Mouse (Mus musculus) layer of hippocampus, adult 2 months (tissue): Measurements from ENCODE around the gene Hmga1. TPM values are rescaled to one million over a fixed set of nuclear protein-coding genes. Genes with fewer than 3 reads are reported as not detected.

Experiments
- DNase-seq, 2 experiments: peaks; one replicate each; pipeline ENCODE4 v3.0.0; 2022; ENCODE audit warnings: low spot score in 2 of 2
- H3K27ac ChIP-seq: fragments of 200-600 bp; 2 replicates; pipeline ENCODE4 v1.8.1; 2022
- H3K4me3 ChIP-seq: fragments of 200-600 bp; 2 replicates; pipeline ENCODE4 v1.8.1; 2022; ENCODE audit warnings: mild to moderate bottlenecking
- CTCF ChIP-seq: fragments of 200-600 bp; conservative IDR thresholded peaks from 2 replicates; pipeline ENCODE4 v1.8.1; 2022; ENCODE audit warnings: antibody characterized with exemption, mild to moderate bottlenecking, moderate library complexity
- total RNA-seq, 2 experiments: library from RNA; stranded (reverse); gene quantifications; 2 replicates each; pipeline ENCODE4 v1.2.3; 2021

The Hmga1 gene
- total RNA-seq, 2 experiments from 2014 or later, result 30.5 to 38.2 TPM

DNA sequence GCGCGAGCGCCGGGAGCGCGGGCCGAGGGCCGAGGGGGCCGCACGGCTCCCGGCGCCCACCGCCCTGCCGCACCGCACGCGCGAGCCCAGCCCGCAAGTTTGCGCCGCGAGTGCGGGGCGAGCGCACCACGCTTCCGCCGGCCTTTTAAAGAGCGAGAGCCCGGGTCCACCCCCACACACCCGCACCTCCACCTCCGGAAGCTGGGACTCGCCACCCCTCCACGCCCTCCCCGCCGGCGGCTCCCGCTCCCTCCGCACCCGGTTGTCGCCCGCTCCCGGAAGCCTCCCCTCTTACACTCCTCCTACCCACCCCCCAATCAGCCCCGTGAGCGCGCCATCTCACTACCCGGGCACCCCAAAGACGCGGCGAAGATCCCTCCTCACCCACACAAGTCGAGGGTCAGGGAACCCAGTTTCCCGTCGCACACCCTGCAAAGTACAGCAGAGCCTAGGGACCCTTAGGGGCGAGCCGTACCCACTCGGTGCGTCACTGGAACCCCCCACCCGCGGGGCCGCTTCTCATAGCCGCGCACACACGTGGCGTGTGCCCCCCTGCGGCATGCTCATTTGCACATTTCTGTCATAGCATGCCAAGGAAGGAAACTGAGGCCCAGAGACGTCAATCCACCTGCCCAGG is 42.9 kb upstream of the Hmga1 start:
- peak in 1 of 2 experiments; percentile 6 for DNase-seq
- peak overlapping the region; percentile 48 for H3K4me3 ChIP-seq
- H3K27ac ChIP-seq, result no peak overlapping the region
- TF ChIP-seq CTCF, result no peak

DNA sequence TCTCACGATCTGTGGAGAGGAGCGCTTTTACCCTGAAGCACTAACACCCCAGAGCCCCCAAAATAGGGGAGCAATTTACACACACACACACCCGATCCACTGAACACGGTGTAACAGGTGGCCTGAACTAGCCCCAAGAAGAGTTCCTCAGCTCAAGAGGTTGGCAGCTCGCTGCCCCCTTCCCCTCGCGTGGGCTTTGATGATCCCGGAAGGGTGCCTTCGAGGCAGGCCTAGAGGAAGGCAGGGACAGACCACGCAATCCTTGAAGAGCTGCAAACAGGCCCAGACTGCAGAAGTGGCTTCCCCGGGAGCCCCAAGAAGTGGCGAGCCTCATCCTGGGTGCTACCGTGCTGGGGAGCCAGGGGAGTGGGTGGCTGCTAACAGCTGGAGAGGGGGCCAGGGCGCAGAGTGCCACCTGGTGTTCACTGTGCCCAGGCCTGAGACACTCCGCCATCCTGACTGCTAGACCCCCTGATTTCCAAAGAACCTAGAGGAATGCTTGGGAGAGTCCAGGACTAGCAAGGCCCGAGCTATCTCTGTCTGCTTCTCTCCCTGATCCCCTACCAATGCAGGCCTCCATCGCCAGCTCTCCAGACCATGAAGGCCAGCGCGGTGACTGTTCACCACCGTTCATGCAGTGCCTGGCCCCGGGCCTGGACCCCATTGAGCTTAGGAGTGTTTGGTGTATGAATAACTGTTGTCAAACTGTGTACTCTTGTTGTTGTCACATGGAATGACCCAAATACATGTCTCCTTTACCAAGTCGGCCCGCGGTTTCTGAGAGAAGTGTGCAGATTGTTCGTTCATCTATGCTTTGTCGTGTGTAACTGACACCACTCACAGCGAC is 42.2 kb upstream of the Hmga1 start:
- no peak for DNase-seq
- Histone ChIP-seq H3K4me3 (no peak overlapping the region), H3K27ac (no peak overlapping the region)
- peak; percentile 63 for TF ChIP-seq CTCF

DNA sequence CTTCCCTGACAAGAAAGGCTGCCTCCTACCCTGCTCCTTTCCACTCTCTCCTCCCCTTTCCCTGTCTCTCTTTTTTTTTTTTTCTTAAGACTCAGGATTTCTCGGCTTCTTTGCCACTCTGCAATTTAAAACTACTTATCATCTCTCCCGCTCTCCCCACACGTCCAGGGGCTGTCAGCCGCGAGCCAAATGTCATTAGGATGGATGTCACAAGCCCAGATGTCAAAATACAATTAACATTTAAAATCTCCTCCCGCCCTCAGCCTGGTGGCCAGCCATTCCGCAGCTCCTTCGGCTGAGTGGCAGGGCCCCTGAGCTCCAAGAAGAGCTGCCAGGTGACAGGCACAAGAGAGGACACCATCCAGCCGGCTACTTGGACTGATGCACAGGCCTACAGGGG is 38.0 kb upstream of the Hmga1 start:
- DNase-seq, result no peak
- no peak for TF ChIP-seq CTCF
- Histone ChIP-seq H3K4me3 (no peak overlapping the region), H3K27ac (no peak overlapping the region)

DNA sequence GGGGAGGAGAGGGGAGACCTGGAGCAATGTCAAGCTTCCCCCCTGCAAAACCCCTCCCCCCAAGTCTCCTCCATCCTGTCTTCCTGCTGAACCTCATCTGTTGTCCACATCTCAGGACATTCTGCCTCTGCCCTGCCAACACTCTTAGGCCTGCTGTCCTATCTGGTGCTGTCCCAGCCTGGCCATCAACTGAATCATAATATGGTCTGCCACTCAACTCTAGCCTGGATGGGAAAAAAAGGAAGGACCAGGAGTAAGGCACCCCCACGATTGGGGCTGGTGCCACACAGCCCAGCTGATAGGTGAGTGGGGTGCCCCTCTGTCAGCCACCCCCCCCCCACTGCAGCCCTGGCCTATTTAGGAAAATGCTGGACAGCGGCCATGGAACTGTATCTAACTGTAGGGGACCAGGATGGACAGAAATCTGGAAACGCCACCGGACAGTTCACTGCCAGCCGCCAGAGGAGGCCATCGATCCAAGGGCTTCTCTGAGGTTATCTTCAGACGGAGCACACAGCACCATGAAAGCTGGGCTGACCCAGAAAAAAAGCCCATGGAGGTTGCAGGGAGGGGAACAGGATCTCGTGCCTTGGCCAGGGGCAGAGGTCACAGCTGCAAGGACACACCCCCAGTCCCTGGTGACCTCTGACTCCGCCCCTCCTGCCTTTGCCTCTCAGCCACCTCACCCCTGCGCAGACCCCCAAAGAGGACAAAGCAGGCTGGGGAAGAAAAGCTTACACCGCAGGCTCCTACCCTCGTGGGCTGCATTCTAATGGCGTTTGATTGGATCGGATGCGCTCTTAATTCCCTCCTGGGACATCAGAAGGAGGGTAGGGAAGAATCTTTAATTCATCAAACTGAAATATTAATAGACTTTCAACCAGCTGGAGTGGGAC is 37.3 kb upstream of the Hmga1 start:
- Histone ChIP-seq H3K4me3 (no peak overlapping the region), H3K27ac (no peak overlapping the region)
- no peak for TF ChIP-seq CTCF
- no peak for DNase-seq

DNA sequence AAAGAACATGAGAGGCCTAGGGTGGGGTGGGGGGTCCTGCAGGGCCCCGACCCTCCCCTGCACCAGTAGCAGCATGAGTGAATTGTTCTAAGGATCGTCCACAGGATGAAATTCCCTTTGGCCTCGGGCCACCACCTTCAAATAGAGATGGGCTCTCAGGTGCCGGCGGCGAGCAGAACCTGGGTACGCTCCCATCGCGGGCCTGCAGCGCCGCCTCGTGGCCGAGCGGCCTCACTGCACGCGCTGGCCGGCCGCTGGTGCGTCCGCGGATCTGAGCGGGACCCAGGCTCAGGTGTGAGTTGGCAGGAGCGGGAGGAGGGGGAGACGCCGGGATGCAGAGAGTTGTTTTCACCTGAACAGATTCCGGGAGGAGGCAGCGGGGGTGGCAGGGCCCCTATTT is 35.7 kb upstream of the Hmga1 start:
- DNase-seq, result peak in 1 of 2 experiments; percentile 67
- H3K27ac ChIP-seq, result no peak overlapping the region
- no peak overlapping the region for H3K4me3 ChIP-seq
- TF ChIP-seq CTCF, result peak; percentile 100

DNA sequence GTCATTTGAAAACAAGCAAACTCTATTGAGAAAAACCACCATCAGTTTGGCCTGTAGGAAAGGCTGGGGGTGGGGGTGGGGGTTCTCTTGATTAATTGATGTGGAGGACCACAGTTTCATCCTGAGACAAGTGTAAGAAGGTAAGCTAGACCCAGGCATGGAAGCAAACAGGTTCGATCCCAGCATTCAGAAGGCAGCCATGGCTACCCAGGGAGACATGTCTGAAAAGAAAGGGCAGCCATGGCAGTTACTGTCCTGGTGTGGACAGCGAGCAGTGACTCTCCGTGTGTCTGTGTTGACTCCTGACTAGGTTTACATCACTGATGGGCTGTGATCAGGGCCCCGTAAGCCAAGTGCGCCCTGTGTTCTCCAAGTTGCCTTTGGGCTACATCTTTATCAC is 35.0 kb upstream of the Hmga1 start, which contains the start of gene Grm4:
Gene Grm4, minus strand, starts transcription at position 101 of the 400 bp plus-strand sequence.
- Histone ChIP-seq H3K4me3 (no peak within 1 kb of the TSS), H3K27ac (no peak within 1 kb of the TSS)
- no peak for TF ChIP-seq CTCF
- DNase-seq, result no peak

DNA sequence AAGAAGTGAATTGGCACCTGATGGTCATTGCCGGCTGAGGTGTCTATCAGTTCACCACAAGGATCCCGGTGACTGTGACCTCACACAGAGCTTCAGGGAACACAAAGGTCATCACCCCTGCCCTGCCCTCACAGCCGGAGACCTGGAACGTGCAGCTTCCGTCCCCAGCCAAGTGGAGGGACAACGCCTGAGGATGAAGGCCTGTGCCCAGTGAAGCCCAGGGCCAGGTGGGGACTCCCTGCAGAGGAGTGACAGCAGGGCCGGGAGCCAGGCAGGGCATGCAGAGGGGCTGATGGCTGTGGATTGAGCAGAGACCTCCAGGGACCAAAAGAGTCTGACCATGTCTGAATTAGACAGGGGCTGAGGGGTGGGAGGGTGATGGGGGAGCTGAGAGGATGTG is 33.2 kb upstream of the Hmga1 start:
- no peak for DNase-seq
- Histone ChIP-seq H3K4me3 (no peak overlapping the region), H3K27ac (no peak overlapping the region)
- TF ChIP-seq CTCF, result no peak

DNA sequence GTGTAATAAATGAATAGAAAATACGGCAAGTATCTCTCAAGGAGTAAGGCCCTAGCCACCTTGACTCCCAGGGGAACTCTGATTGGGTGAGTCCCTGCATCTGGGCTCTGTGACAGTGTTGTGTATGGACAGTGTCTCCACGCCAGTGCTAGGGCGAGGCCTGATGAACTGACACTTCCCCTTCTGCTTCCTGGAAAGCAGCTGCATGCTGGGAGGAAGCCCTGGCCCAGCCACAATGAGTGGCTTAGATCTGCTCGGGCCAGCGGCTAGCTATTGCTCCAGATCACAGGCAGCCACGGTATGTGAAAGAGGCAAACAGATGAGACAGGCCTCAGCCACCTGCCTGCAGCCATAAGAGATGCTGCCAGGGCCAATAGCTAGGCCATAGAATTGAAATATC is 29.1 kb upstream of the Hmga1 start:
- TF ChIP-seq CTCF, result no peak
- Histone ChIP-seq H3K4me3 (no peak overlapping the region), H3K27ac (no peak overlapping the region)
- DNase-seq, result no peak

DNA sequence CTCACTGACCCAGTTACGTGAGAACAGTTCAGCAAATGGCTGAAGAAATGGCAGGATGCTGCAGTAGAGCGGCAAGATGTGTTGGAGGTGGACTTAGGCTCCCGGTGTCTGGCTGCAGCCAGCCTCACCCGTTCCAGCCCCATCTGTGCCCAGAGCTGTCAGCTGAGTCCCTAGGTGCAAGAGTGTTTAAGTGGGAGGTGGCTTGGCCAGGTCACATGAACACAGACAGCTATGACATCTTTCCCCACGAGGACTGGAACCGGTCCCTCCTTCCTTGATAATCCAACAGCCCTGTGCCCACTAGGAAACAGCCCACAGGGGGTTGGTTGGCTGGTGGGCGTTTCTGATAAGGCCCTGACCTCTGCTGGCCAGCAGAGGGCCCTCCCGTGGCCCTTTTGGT is 28.3 kb upstream of the Hmga1 start:
- H3K4me3 ChIP-seq, result no peak overlapping the region
- no peak for DNase-seq
- H3K27ac ChIP-seq, result no peak overlapping the region
- peak; percentile 35 for TF ChIP-seq CTCF

DNA sequence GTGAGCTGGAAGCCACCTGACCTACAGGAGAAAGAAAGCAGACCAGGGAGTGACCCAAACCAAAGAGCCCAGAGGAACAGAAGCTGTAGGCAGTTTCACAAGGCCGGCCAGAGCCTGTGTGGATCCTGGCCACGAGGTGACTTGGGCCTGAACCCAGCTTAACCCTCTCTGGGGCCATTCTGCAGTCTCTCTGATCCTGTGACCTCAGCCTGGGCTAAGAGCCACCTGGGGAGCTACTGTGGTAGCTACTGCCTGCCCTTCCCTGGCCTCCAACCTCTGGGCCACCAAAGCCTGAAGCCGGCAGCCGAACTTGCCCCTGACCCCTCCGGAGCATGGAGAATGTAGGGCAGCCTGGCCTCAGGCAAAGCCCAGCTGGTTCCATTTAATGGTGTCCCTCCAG is 27.5 kb upstream of the Hmga1 start:
- Histone ChIP-seq H3K27ac (no peak overlapping the region), H3K4me3 (no peak overlapping the region)
- no peak for TF ChIP-seq CTCF
- no peak for DNase-seq

DNA sequence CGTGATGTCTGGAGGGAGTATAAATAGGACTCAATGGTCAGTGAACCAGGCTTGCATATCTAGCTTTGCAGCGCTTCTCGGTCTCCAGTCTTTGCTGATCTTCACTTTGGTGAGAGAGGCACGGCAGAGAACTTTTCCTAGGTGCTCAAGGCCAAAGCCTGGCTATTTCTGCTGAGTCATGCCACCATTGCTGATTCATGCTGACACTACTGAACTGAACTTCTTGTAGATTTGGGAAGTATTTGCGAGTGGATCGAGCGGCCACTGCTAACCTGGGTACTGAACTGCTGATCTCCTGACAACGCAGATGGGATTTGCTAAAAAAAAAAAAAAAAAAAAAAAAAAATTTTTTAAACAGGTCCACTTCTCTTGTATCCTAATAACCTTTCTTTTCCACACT is 24.2 kb upstream of the Hmga1 start:
- Histone ChIP-seq H3K27ac (no peak overlapping the region), H3K4me3 (no peak overlapping the region)
- TF ChIP-seq CTCF, result no peak
- DNase-seq, result no peak

DNA sequence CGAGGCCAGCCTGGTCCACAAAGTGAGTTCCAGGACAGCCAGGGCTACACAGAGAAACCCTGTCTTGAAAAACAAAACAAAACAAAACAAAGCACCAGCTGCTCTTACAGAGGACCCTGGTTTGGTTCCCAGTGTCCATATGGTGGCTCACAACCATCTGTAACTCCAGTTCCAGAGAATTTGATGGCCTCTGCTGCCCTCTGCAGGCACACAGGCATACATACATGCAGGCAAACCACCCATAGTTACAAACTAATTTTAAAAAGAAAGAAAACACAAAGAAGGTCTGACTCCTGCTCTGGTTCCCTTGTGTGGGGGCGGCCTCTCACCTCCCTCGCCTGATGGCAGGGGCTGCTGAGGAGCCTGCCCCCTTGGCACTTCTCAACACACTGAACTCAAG is 22.9 kb upstream of the Hmga1 start:
- Histone ChIP-seq H3K4me3 (no peak overlapping the region), H3K27ac (no peak overlapping the region)
- peak; percentile 45 for TF ChIP-seq CTCF
- no peak for DNase-seq

DNA sequence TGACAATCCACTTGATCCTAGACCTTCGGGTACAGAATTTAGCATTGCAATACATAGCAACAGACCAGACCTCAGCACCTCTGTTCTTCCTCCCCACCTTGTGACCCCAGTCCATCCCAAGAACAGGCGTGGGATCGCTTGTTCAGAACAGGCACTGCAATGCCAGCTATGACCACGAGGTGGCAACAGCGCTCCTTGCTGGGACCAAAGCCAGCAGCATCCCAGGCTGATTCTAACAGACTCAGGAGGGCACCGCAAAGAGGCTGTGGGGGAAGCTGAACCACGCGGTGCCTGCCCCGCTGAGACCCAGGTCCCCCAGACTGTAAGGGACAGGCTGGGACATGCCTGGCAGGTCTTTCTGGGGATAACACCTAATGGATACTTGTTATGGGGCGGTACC is 21.6 kb upstream of the Hmga1 start:
- H3K4me3 ChIP-seq, result no peak overlapping the region
- TF ChIP-seq CTCF, result peak; percentile 100; the same call in 1 of the 2 replicates
- no peak overlapping the region for H3K27ac ChIP-seq
- peak; percentile 78 to 92 for DNase-seq
